Mouse (Mus musculus) C3H10T1/2 (cell line): ENCODE measurements around the gene Klf2. TPM values are rescaled to one million over a fixed set of nuclear protein-coding genes. Genes with fewer than 3 reads are reported as not detected.

ENCODE experiments used
- polyA plus RNA-seq, 2 experiments: library from polyadenylated mRNA; unstranded; fragments of >200 nt; fragmentation: generic; extraction: Trizol; gene quantifications; one replicate each; pipeline ENCODE4 v1.2.1; 2012; ENCODE audit warnings: missing spikeins in 2 of 2

Gene Klf2
- 10 to 100 TPM in 1 of 2 experiments, 1 to 10 TPM in 1; 7.8 to 18.1 TPM for polyA plus RNA-seq

DNA sequence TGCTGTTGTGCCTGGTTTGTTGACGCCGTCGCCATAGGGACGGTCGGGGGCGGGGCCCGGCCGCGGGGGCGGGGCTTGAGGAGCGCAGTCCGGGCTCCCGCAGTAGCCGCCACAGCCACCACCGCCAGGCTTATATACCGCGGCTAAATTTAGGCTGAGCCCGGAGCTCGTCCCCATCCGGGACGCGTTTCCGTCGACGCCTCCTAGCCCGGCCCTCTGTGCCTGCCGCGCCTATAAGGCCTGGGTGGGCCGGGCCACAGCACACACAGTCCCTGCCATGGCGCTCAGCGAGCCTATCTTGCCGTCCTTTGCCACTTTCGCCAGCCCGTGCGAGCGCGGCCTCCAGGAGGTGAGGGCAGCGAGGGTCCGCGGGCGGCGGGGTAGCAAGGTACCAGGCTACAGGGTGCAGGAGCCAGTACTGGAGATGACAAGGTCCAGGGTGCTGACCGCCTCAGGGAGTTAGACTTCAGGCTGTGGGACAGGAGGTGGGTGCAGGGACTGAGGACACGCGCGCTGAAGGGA lies at the start of gene Klf2:
Klf2 (plus strand) TSS at position 233 of the 522 bp plus-strand sequence.

DNA sequence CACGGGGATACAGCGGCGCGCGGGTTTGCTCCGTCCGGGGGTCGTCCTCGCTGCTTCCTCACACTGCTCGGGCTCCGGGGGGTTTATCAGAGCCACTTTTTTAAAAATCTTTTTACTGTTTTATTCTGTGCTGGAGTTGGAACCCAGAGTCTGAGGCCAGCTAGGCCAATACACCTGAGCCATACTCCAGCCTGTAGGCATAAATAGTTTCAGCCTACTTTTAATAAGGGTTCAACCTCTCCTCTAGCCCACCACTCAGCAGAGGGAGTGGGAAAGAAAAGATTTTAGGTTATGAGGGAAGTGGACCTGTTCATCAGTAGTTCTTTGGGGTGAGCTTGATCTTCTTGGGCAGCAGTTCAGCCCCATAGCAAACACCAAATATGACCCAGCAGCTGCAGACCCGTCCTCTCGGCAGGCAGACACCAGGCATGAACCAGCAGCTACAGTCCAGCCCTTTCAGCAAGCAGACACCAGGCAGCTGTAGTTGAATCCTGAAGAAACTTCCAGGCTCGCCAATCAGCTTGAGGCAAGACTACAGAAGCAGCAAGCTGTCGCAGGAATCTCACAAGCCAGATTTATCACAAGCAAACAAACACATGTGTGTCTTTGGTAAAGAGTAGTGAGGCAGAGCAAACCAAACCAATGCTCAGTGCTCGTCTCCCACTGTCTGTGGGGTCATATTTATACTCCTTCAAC lies 13.5 kb upstream of the Klf2 start, which contains the start of gene Gm10282:
Gm10282 (minus strand) TSS at position 51 of the 696 bp plus-strand sequence.

Other genes starting within 250 kb of the Klf2 start
- under 1 TPM in 1 of 2 experiments, not detected in 1; 0.01 TPM for gene Olfr373, start 235.9 kb upstream of the Klf2 start, polyA plus RNA-seq
- not detected for gene Olfr374, start 212.0 kb upstream of the Klf2 start, polyA plus RNA-seq
- 100 to 1,000 TPM in 1 of 2 experiments, 10 to 100 TPM in 1; 37.0 to 111 TPM for gene Tpm4, start 184.1 kb upstream of the Klf2 start, polyA plus RNA-seq
- gene Rab8a, start 157.8 kb upstream of the Klf2 start, polyA plus RNA-seq, result 10 to 100 TPM; 40.0 to 89.0 TPM
- under 1 TPM in 1 of 2 experiments, not detected in 1; 0.14 TPM for gene Hsh2d, start 129.4 kb upstream of the Klf2 start, polyA plus RNA-seq
- gene Cib3, start 106.2 kb upstream of the Klf2 start, polyA plus RNA-seq, result under 1 TPM in 1 of 2 experiments, not detected in 1; 0.24 TPM
- not detected for gene Gm11034, start 105.4 kb upstream of the Klf2 start, polyA plus RNA-seq
- 10 to 100 TPM; 15.2 to 63.8 TPM for gene Fam32a, start 99.3 kb upstream of the Klf2 start, polyA plus RNA-seq
- gene Ap1m1, start 79.0 kb upstream of the Klf2 start, polyA plus RNA-seq, result 10 to 100 TPM; 61.9 to 72.3 TPM
- gene Gm10282, start 13.8 kb upstream of the Klf2 start, polyA plus RNA-seq, result 100 to 1,000 TPM in 1 of 2 experiments, 10 to 100 TPM in 1; 26.6 to 220 TPM
- gene Eps15l1, start 102.4 kb downstream of the Klf2 start, polyA plus RNA-seq, result 10 to 100 TPM in 1 of 2 experiments, 1 to 10 TPM in 1; 9.0 to 33.7 TPM
- gene Calr3, start 124.8 kb downstream of the Klf2 start, polyA plus RNA-seq, result under 1 TPM; 0.76 to 0.90 TPM
- gene 1700030K09Rik, start 124.8 kb downstream of the Klf2 start, polyA plus RNA-seq, result 10 to 100 TPM in 1 of 2 experiments, 1 to 10 TPM in 1; 4.3 to 10.3 TPM
- 10 to 100 TPM; 24.1 to 46.8 TPM for gene Cherp, start 156.2 kb downstream of the Klf2 start, polyA plus RNA-seq
- gene Slc35e1, start 173.6 kb downstream of the Klf2 start, polyA plus RNA-seq, result 10 to 100 TPM; 10.6 to 19.4 TPM
- 1 to 10 TPM; 3.9 to 8.5 TPM for gene Med26, start 229.2 kb downstream of the Klf2 start, polyA plus RNA-seq